Mouse (Mus musculus): ENCODE results near the gene Klhl23. TPM values are rescaled to one million over a fixed set of nuclear protein-coding genes. Genes with fewer than 3 reads are reported as not detected.

Gene Klhl23
- total and polyA plus RNA-seq, 3 experiments: 1.7 to 14.1 (median 5.3) TPM

Other genes starting within 250 kb of the Klhl23 start
- gene Lrp2, start 235.9 kb upstream of the Klhl23 start, total RNA-seq (2021): under 1 TPM; 0.52 to 0.73 TPM
- gene Lrp2, start 235.9 kb upstream of the Klhl23 start, polyA plus RNA-seq (2012; rRNA removed): 0.04 TPM in 2 replicates
- gene Bbs5, start 174.8 kb upstream of the Klhl23 start, total RNA-seq (2021): 1 to 10 TPM; 7.0 to 8.3 TPM
- gene Bbs5, start 174.8 kb upstream of the Klhl23 start, polyA plus RNA-seq (2012; rRNA removed): 0.07 and 0.43 TPM in 2 replicates
- gene Klhl41, start 151.8 kb upstream of the Klhl23 start, total RNA-seq (2021): under 1 TPM; 0.35 TPM
- 0.04 TPM in 1 of 2 replicates, not detected in the other for gene Klhl41, start 151.8 kb upstream of the Klhl23 start, polyA plus RNA-seq (2012; rRNA removed)
- gene Fastkd1, start 108.4 kb upstream of the Klhl23 start, total RNA-seq (2021): 10 to 100 TPM; 20.1 to 28.2 TPM
- 3.3 and 3.7 TPM in 2 replicates for gene Fastkd1, start 108.4 kb upstream of the Klhl23 start, polyA plus RNA-seq (2012; rRNA removed)
- 10 to 100 TPM; 48.9 to 61.8 TPM for gene Ppig, start 99.4 kb upstream of the Klhl23 start, total RNA-seq (2021)
- 0.40 and 0.71 TPM in 2 replicates for gene Ppig, start 99.4 kb upstream of the Klhl23 start, polyA plus RNA-seq (2012; rRNA removed)
- 1 to 10 TPM; 1.3 to 2.0 TPM for gene Ccdc173, start 32.4 kb upstream of the Klhl23 start, total RNA-seq (2021)
- gene Ccdc173, start 32.4 kb upstream of the Klhl23 start, polyA plus RNA-seq (2012; rRNA removed): not detected in 2 replicates
- 10 to 100 TPM; 22.9 to 25.3 TPM for gene Phospho2, start 32.3 kb upstream of the Klhl23 start, total RNA-seq (2021)
- gene Phospho2, start 32.3 kb upstream of the Klhl23 start, polyA plus RNA-seq (2012; rRNA removed): 147 and 150 TPM in 2 replicates
- 100 to 1,000 TPM; 162 to 194 TPM for gene Ssb, start 39.6 kb downstream of the Klhl23 start, total RNA-seq (2021)
- 0.07 and 0.35 TPM in 2 replicates for gene Ssb, start 39.6 kb downstream of the Klhl23 start, polyA plus RNA-seq (2012; rRNA removed)
- 10 to 100 TPM; 16.2 to 20.4 TPM for gene Mettl5, start 63.7 kb downstream of the Klhl23 start, total RNA-seq (2021)
- gene Mettl5, start 63.7 kb downstream of the Klhl23 start, polyA plus RNA-seq (2012; rRNA removed): 16.6 and 17.2 TPM in 2 replicates
- 10 to 100 TPM; 75.7 to 83.3 TPM for gene Ubr3, start 75.3 kb downstream of the Klhl23 start, total RNA-seq (2021)
- gene Ubr3, start 75.3 kb downstream of the Klhl23 start, polyA plus RNA-seq (2012; rRNA removed): 10.9 and 18.7 TPM in 2 replicates
- gene Myo3b, start 217.2 kb downstream of the Klhl23 start, total RNA-seq (2021): not detected
- gene Myo3b, start 217.2 kb downstream of the Klhl23 start, polyA plus RNA-seq (2012; rRNA removed): 0.02 TPM in 1 of 2 replicates, not detected in the other

Data from adrenal gland, adult 2 months (tissue).